Mouse (Mus musculus) C2C12 (cell line): ENCODE measurements around the gene Ep400.

Experiments used
- CEBPB ChIP-seq: IDR thresholded peaks from one replicate; pipeline ENCODE4 v1.6.1; 2011; ENCODE audit warnings: low read depth, mild to moderate bottlenecking, control low read depth, moderate library complexity
- CTCF ChIP-seq: IDR thresholded peaks from one replicate; pipeline ENCODE4 v1.5.1; 2011; ENCODE audit not compliant: control insufficient read depth, insufficient read depth, insufficient read length
- FOSL1 ChIP-seq: IDR thresholded peaks from one replicate; pipeline ENCODE4 v1.8.0; 2011; ENCODE audit warnings: mild to moderate bottlenecking, low read length; ENCODE audit not compliant: poor library complexity, insufficient read depth, severe bottlenecking
- MAX ChIP-seq: IDR thresholded peaks from one replicate; pipeline ENCODE4 v1.6.1; 2011; ENCODE audit warnings: mild to moderate bottlenecking, control low read depth
- MYOD1 ChIP-seq: IDR thresholded peaks from one replicate; pipeline ENCODE4 v1.6.1; 2011; ENCODE audit warnings: low read depth; ENCODE audit not compliant: control insufficient read depth, insufficient read length
- MYOG ChIP-seq: IDR thresholded peaks from one replicate; pipeline ENCODE4 v1.6.1; 2011; ENCODE audit not compliant: control insufficient read depth, insufficient read length; ENCODE audit errors: extremely low read depth
- USF1 ChIP-seq: IDR thresholded peaks from one replicate; pipeline ENCODE4 v1.6.1; 2011; ENCODE audit warnings: low read depth, mild to moderate bottlenecking, control low read depth, moderate library complexity

GRCm38 (mm10) chr5:110801036-110801624 lies 30.6 kb upstream of the Ep400 start:
- TF ChIP-seq MYOD1 (no peak), CTCF (no peak), FOSL1 (no peak), MAX (no peak), MYOG (no peak), USF1 (no peak), CEBPB (no peak)
